Mouse (Mus musculus): Measurements from ENCODE around the gene Zfp597. TPM values are rescaled to one million over a fixed set of nuclear protein-coding genes. Genes with fewer than 3 reads are reported as not detected.

Gene Zfp597
- polyA plus RNA-seq, 1 experiment from 2014 or later: 11.2 TPM

- ATAC-seq (ENCODE audit: low read depth): no peak
- no peaks in the 10 kb centered on the region for H3K4me1 ChIP-seq (replicated peaks)
- WGBS: 84% methylated on average over 6 of the region's 6 CpGs
- H3K9me3 ChIP-seq: no peaks in the 10 kb centered on the region
- H3K4me2 ChIP-seq: no peak overlapping the region
- no peaks in the 10 kb centered on the region for H3K27me3 ChIP-seq
- no peak overlapping the region for H3K9ac ChIP-seq
- no peak overlapping the region for H3K4me3 ChIP-seq
- H3K36me3 ChIP-seq: peaks cover 71% of the 10 kb centered on the region
- H3K27ac ChIP-seq (replicated peaks): no peak overlapping the region
Observed at GRCm38 (mm10) chr16:3896046-3896445, 11.7 kb upstream of the Zfp597 start.

- Histone ChIP-seq H3K36me3 (peaks cover 63% of the 10 kb centered on the region), H3K9ac (no peak overlapping the region)
- WGBS: 82% methylated on average over 9 of the region's 9 CpGs
Observed at GRCm38 (mm10) chr16:3895173-3895792, 10.9 kb upstream of the Zfp597 start.

GRCm38 (mm10) chr16:3893739-3894138 is 9.4 kb upstream of the Zfp597 start:
- Histone ChIP-seq H3K4me1 (replicated peaks) (no peaks in the 10 kb centered on the region), H3K9me3 (no peaks in the 10 kb centered on the region), H3K27me3 (no peaks in the 10 kb centered on the region), H3K4me3 (no peak overlapping the region), H3K36me3 (peaks cover 48% of the 10 kb centered on the region), H3K27ac (replicated peaks) (no peak overlapping the region), H3K4me2 (no peak overlapping the region), H3K9ac (no peak overlapping the region)
- WGBS: 69% methylated on average over 3 of the region's 3 CpGs
- no peak for ATAC-seq (ENCODE audit: low read depth)

More at GRCm38 (mm10) chr16:3895173-3895792, 10.9 kb upstream of the Zfp597 start:
- H3K27me3 ChIP-seq: no peaks in the 10 kb centered on the region
- ATAC-seq (ENCODE audit: low read depth): no peak
- no peaks in the 10 kb centered on the region for H3K9me3 ChIP-seq
- no peak overlapping the region for H3K27ac ChIP-seq (replicated peaks)
- H3K4me1 ChIP-seq (replicated peaks): no peaks in the 10 kb centered on the region
- no peak overlapping the region for H3K4me3 ChIP-seq
- no peak overlapping the region for H3K4me2 ChIP-seq

GRCm38 (mm10) chr16:3891621-3892295 is 7.4 kb upstream of the Zfp597 start:
- Histone ChIP-seq H3K9ac (no peak overlapping the region), H3K9me3 (no peaks in the 10 kb centered on the region), H3K27ac (replicated peaks) (no peak overlapping the region), H3K4me1 (replicated peaks) (peaks cover 5% of the 10 kb centered on the region; the same call in 1 of the 2 replicates), H3K4me3 (no peak overlapping the region), H3K36me3 (peaks cover 28% of the 10 kb centered on the region), H3K27me3 (no peaks in the 10 kb centered on the region), H3K4me2 (no peak overlapping the region)
- ATAC-seq (ENCODE audit: low read depth): no peak
- WGBS: 93% methylated on average over 14 of the region's 14 CpGs

- Histone ChIP-seq H3K9ac (peak overlapping the region; percentile 77), H3K27me3 (no peaks in the 10 kb centered on the region), H3K4me2 (peak overlapping the region; percentile 72), H3K4me3 (peak overlapping the region; percentile 61), H3K36me3 (peaks cover 6% of the 10 kb centered on the region; the same call in 1 of the 2 replicates), H3K9me3 (no peaks in the 10 kb centered on the region), H3K27ac (replicated peaks) (peak overlapping the region; percentile 94), H3K4me1 (replicated peaks) (peaks cover 38% of the 10 kb centered on the region)
- 2% methylated on average over 10 of the region's 10 CpGs for WGBS
- peak; percentile 29; the same call in 1 of the 2 replicates for ATAC-seq (ENCODE audit: low read depth)
Observed at GRCm38 (mm10) chr16:3885065-3885670, 807 bp upstream of the Zfp597 start.

- WGBS: 93% methylated on average over 4 of the region's 4 CpGs
- Histone ChIP-seq H3K36me3 (peaks cover 34% of the 10 kb centered on the region), H3K4me2 (no peak overlapping the region), H3K27ac (replicated peaks) (no peak overlapping the region), H3K9me3 (no peaks in the 10 kb centered on the region), H3K9ac (no peak overlapping the region), H3K27me3 (no peaks in the 10 kb centered on the region), H3K4me3 (no peak overlapping the region), H3K4me1 (replicated peaks) (peaks cover 19% of the 10 kb centered on the region)
- ATAC-seq (ENCODE audit: low read depth): no peak
Observed at GRCm38 (mm10) chr16:3876346-3876745, 8.0 kb downstream of the Zfp597 start.

GRCm38 (mm10) chr16:3872216-3873047 is 11.9 kb downstream of the Zfp597 start, which contains the start of gene Naa60:
Gene Naa60 (plus strand): TSS chr16:3872375.
- peak within 1 kb of the TSS; percentile 56 for H3K4me3 ChIP-seq
- H3K27ac ChIP-seq (replicated peaks): peak within 1 kb of the TSS; percentile 57
- H3K27me3 ChIP-seq: no peaks in the 10 kb centered on the region
- no peaks in the 10 kb centered on the region for H3K9me3 ChIP-seq
- peaks cover 31% of the 10 kb centered on the region for H3K36me3 ChIP-seq
- peaks cover 22% of the 10 kb centered on the region for H3K4me1 ChIP-seq (replicated peaks)
- H3K4me2 ChIP-seq: peak within 1 kb of the TSS; percentile 91
- peak; percentile 97 for ATAC-seq (ENCODE audit: low read depth)
- peak within 1 kb of the TSS; percentile 76 for H3K9ac ChIP-seq
- WGBS: 4% methylated on average over 47 of the region's 47 CpGs

GRCm38 (mm10) chr16:3871815-3872214 is 12.5 kb downstream of the Zfp597 start:
- Histone ChIP-seq H3K9me3 (no peaks in the 10 kb centered on the region), H3K27ac (replicated peaks) (0 out of 2 replicates have a peak overlapping the region, but pooled peaks have one; percentile 30), H3K4me1 (replicated peaks) (peaks cover 22% of the 10 kb centered on the region), H3K27me3 (no peaks in the 10 kb centered on the region), H3K9ac (peak overlapping the region; percentile 76), H3K4me2 (peak overlapping the region; percentile 91), H3K36me3 (peaks cover 29% of the 10 kb centered on the region), H3K4me3 (peak overlapping the region; percentile 56)
- ATAC-seq (ENCODE audit: low read depth): peak; percentile 16; the same call in 1 of the 2 replicates
- WGBS: 1% methylated on average over 16 of the region's 16 CpGs

- no peaks in the 10 kb centered on the region for H3K9me3 ChIP-seq
- WGBS: 94% methylated on average over 4 of the region's 4 CpGs
- no peaks in the 10 kb centered on the region for H3K4me1 ChIP-seq (replicated peaks)
- no peak overlapping the region for H3K4me2 ChIP-seq
- H3K9ac ChIP-seq: no peak overlapping the region
- no peak overlapping the region for H3K4me3 ChIP-seq
- H3K36me3 ChIP-seq: peaks cover 31% of the 10 kb centered on the region
- H3K27ac ChIP-seq (replicated peaks): no peak overlapping the region
- H3K27me3 ChIP-seq: no peaks in the 10 kb centered on the region
- ATAC-seq (ENCODE audit: low read depth): no peak
Observed at GRCm38 (mm10) chr16:3859254-3859653, 25.1 kb downstream of the Zfp597 start.

- H3K4me1 ChIP-seq (replicated peaks): no peaks in the 10 kb centered on the region
- no peaks in the 10 kb centered on the region for H3K27me3 ChIP-seq
- H3K9me3 ChIP-seq: no peaks in the 10 kb centered on the region
- H3K4me3 ChIP-seq: no peak overlapping the region
- no peak overlapping the region for H3K9ac ChIP-seq
- H3K4me2 ChIP-seq: no peak overlapping the region
- ATAC-seq (ENCODE audit: low read depth): no peak
- no peak overlapping the region for H3K27ac ChIP-seq (replicated peaks)
- H3K36me3 ChIP-seq: peaks cover 8% of the 10 kb centered on the region
- WGBS: 97% methylated on average over 1 of the region's 1 CpGs
Observed at GRCm38 (mm10) chr16:3855776-3856175, 28.6 kb downstream of the Zfp597 start.

- Histone ChIP-seq H3K27me3 (no peaks in the 10 kb centered on the region), H3K4me1 (replicated peaks) (no peaks in the 10 kb centered on the region; the same call in 1 of the 2 replicates), H3K4me3 (no peak overlapping the region), H3K36me3 (0 out of 2 replicates have a peak, but pooled peaks cover 5% of the 10 kb centered on the region), H3K9ac (no peak overlapping the region), H3K4me2 (no peak overlapping the region), H3K27ac (replicated peaks) (no peak overlapping the region), H3K9me3 (no peaks in the 10 kb centered on the region)
- no peak for ATAC-seq (ENCODE audit: low read depth)
- 71% methylated on average over 11 of the region's 11 CpGs for WGBS
Observed at GRCm38 (mm10) chr16:3854437-3855182, 29.8 kb downstream of the Zfp597 start.

All from neural tube, embryonic 13.5 days (tissue).